Mouse (Mus musculus): Measurements from ENCODE around the gene 1810009J06Rik. TPM values are rescaled to one million over a fixed set of nuclear protein-coding genes. Genes with fewer than 3 reads are reported as not detected.
"Not testable (repeated sequence)": the region's sequence is repeated elsewhere in the genome, so short reads cannot be mapped to it uniquely, and the experiment has no call there.

1810009J06Rik gene
- polyA plus RNA-seq (2015; fragmentation: Nextera tagmentation; extraction: Ambion mirVana): not detected in 2 replicates

- not testable (repeated sequence) for ATAC-seq (ENCODE audit: low read depth)
These were observed at the start of gene 1810009J06Rik for GRCm38 (mm10) chr6:40964454-40964853. Gene 1810009J06Rik, plus strand, starts transcription at chr6:40964754.

GRCm38 (mm10) chr6:40919954-40920353, 44.6 kb upstream of the 1810009J06Rik start:
- H3K4me1 ChIP-seq (replicated peaks; ENCODE audit: control insufficient read depth, insufficient read depth, low read length): no peaks in the 10 kb centered on the region
- no peak overlapping the region for H3K9ac ChIP-seq (ENCODE audit: low read length)
- no peaks in the 10 kb centered on the region for H3K9me3 ChIP-seq (ENCODE audit: control insufficient read depth, low read length)
- H3K4me2 ChIP-seq (ENCODE audit: low read depth, low read length): no peak overlapping the region
- H3K36me3 ChIP-seq (ENCODE audit: control insufficient read depth, insufficient read depth, low read length): no peaks in the 10 kb centered on the region
- 75% methylated on average over 4 of the region's 4 CpGs for WGBS
- no peak overlapping the region for H3K4me3 ChIP-seq (ENCODE audit: low read length)
- no peak for ATAC-seq (ENCODE audit: low read depth)
- H3K27ac ChIP-seq (ENCODE audit: low read length): no peak overlapping the region
- H3K27me3 ChIP-seq (ENCODE audit: control insufficient read depth, insufficient read depth, low read depth, low read length): no peaks in the 10 kb centered on the region

More at GRCm38 (mm10) chr6:40964454-40964853, at the start of gene 1810009J06Rik:
- not testable (repeated sequence) for H3K36me3 ChIP-seq (ENCODE audit: control insufficient read depth, insufficient read depth, low read length); H3K9me3 ChIP-seq (ENCODE audit: control insufficient read depth, low read length); H3K4me3 ChIP-seq (ENCODE audit: low read length); H3K27me3 ChIP-seq (ENCODE audit: control insufficient read depth, insufficient read depth, low read depth, low read length); H3K4me2 ChIP-seq (ENCODE audit: low read depth, low read length); H3K9ac ChIP-seq (ENCODE audit: low read length); H3K4me1 ChIP-seq (replicated peaks; ENCODE audit: control insufficient read depth, insufficient read depth, low read length); H3K27ac ChIP-seq (ENCODE audit: low read length)
- WGBS: 92% methylated on average over 2 of the region's 2 CpGs

GRCm38 (mm10) chr6:40940457-40940856, 24.1 kb upstream of the 1810009J06Rik start, which contains the start of gene 1700074P13Rik:
Gene 1700074P13Rik, minus strand, starts transcription at chr6:40940557.
- H3K9ac ChIP-seq (ENCODE audit: low read length): no peak within 1 kb of the TSS
- no peak for ATAC-seq (ENCODE audit: low read depth)

GRCm38 (mm10) chr6:40951770-40952169, 12.8 kb upstream of the 1810009J06Rik start, which contains the start of gene Gm4744:
Gene Gm4744, minus strand, starts transcription at chr6:40951870.
- Histone ChIP-seq H3K27ac (ENCODE audit: low read length) (no peak within 1 kb of the TSS), H3K9ac (ENCODE audit: low read length) (no peak within 1 kb of the TSS), H3K36me3 (ENCODE audit: control insufficient read depth, insufficient read depth, low read length) (no peaks in the 10 kb centered on the region), H3K9me3 (ENCODE audit: control insufficient read depth, low read length) (no peaks in the 10 kb centered on the region), H3K4me1 (replicated peaks; ENCODE audit: control insufficient read depth, insufficient read depth, low read length) (no peaks in the 10 kb centered on the region), H3K27me3 (ENCODE audit: control insufficient read depth, insufficient read depth, low read depth, low read length) (no peaks in the 10 kb centered on the region), H3K4me3 (ENCODE audit: low read length) (no peak within 1 kb of the TSS), H3K4me2 (ENCODE audit: low read depth, low read length) (no peak within 1 kb of the TSS)
- no peak for ATAC-seq (ENCODE audit: low read depth)

More at GRCm38 (mm10) chr6:40940457-40940856, 24.1 kb upstream of the 1810009J06Rik start, which contains the start of gene 1700074P13Rik:
- Histone ChIP-seq H3K27me3 (ENCODE audit: control insufficient read depth, insufficient read depth, low read depth, low read length) (no peaks in the 10 kb centered on the region), H3K4me3 (ENCODE audit: low read length) (no peak within 1 kb of the TSS), H3K9me3 (ENCODE audit: control insufficient read depth, low read length) (no peaks in the 10 kb centered on the region), H3K27ac (ENCODE audit: low read length) (no peak within 1 kb of the TSS), H3K4me2 (ENCODE audit: low read depth, low read length) (no peak within 1 kb of the TSS), H3K36me3 (ENCODE audit: control insufficient read depth, insufficient read depth, low read length) (no peaks in the 10 kb centered on the region), H3K4me1 (replicated peaks; ENCODE audit: control insufficient read depth, insufficient read depth, low read length) (no peaks in the 10 kb centered on the region)
- WGBS: 89% methylated on average over 10 of the region's 10 CpGs

- Histone ChIP-seq H3K9me3 (ENCODE audit: control insufficient read depth, low read length) (no peaks in the 10 kb centered on the region), H3K4me2 (ENCODE audit: low read depth, low read length) (no peak overlapping the region), H3K4me3 (ENCODE audit: low read length) (no peak overlapping the region), H3K27ac (ENCODE audit: low read length) (no peak overlapping the region), H3K27me3 (ENCODE audit: control insufficient read depth, insufficient read depth, low read depth, low read length) (no peaks in the 10 kb centered on the region), H3K9ac (ENCODE audit: low read length) (no peak overlapping the region), H3K36me3 (ENCODE audit: control insufficient read depth, insufficient read depth, low read length) (no peaks in the 10 kb centered on the region), H3K4me1 (replicated peaks; ENCODE audit: control insufficient read depth, insufficient read depth, low read length) (no peaks in the 10 kb centered on the region)
- WGBS: 42% methylated on average over 2 of the region's 2 CpGs
- ATAC-seq (ENCODE audit: low read depth): no peak
These were observed 10.8 kb upstream of the 1810009J06Rik start for GRCm38 (mm10) chr6:40953716-40954115.

- not testable (repeated sequence) for H3K9ac ChIP-seq (ENCODE audit: low read length); H3K4me2 ChIP-seq (ENCODE audit: low read depth, low read length); H3K36me3 ChIP-seq (ENCODE audit: control insufficient read depth, insufficient read depth, low read length); H3K9me3 ChIP-seq (ENCODE audit: control insufficient read depth, low read length); ATAC-seq (ENCODE audit: low read depth); H3K4me1 ChIP-seq (replicated peaks; ENCODE audit: control insufficient read depth, insufficient read depth, low read length); H3K4me3 ChIP-seq (ENCODE audit: low read length); H3K27me3 ChIP-seq (ENCODE audit: control insufficient read depth, insufficient read depth, low read depth, low read length); H3K27ac ChIP-seq (ENCODE audit: low read length)
These were observed 34.8 kb downstream of the 1810009J06Rik start, which contains the start of gene Gm2663 for GRCm38 (mm10) chr6:40999379-40999778. Gene Gm2663, minus strand, starts transcription at chr6:40999479.

- Histone ChIP-seq H3K36me3 (ENCODE audit: control insufficient read depth, insufficient read depth, low read length) (no peaks in the 10 kb centered on the region), H3K4me3 (ENCODE audit: low read length) (no peak overlapping the region), H3K4me1 (replicated peaks; ENCODE audit: control insufficient read depth, insufficient read depth, low read length) (no peaks in the 10 kb centered on the region), H3K27ac (ENCODE audit: low read length) (no peak overlapping the region), H3K27me3 (ENCODE audit: control insufficient read depth, insufficient read depth, low read depth, low read length) (no peaks in the 10 kb centered on the region), H3K9me3 (ENCODE audit: control insufficient read depth, low read length) (no peaks in the 10 kb centered on the region), H3K9ac (ENCODE audit: low read length) (no peak overlapping the region), H3K4me2 (ENCODE audit: low read depth, low read length) (no peak overlapping the region)
- 73% methylated on average over 4 of the region's 4 CpGs for WGBS
- no peak for ATAC-seq (ENCODE audit: low read depth)
These were observed 50.5 kb downstream of the 1810009J06Rik start for GRCm38 (mm10) chr6:41015065-41015464.

Other genes starting within 250 kb of the 1810009J06Rik start
- not detected in 2 replicates for gene Moxd2, start 77.3 kb upstream of the 1810009J06Rik start, polyA plus RNA-seq (2015; fragmentation: Nextera tagmentation; extraction: Ambion mirVana)
- gene Prss58, start 64.4 kb upstream of the 1810009J06Rik start, polyA plus RNA-seq (2015; fragmentation: Nextera tagmentation; extraction: Ambion mirVana): not detected in 2 replicates
- not detected in 2 replicates for gene 1700074P13Rik, start 24.2 kb upstream of the 1810009J06Rik start, polyA plus RNA-seq (2015; fragmentation: Nextera tagmentation; extraction: Ambion mirVana)
- gene Gm4744, start 12.9 kb upstream of the 1810009J06Rik start, polyA plus RNA-seq (2015; fragmentation: Nextera tagmentation; extraction: Ambion mirVana): not detected in 2 replicates
- not detected in 2 replicates for gene Gm2663, start 34.7 kb downstream of the 1810009J06Rik start, polyA plus RNA-seq (2015; fragmentation: Nextera tagmentation; extraction: Ambion mirVana)
- gene 2210010C04Rik, start 70.8 kb downstream of the 1810009J06Rik start, polyA plus RNA-seq (2015; fragmentation: Nextera tagmentation; extraction: Ambion mirVana): not detected in 2 replicates

Measured in lung, embryonic 16.5 days (tissue).